Mouse (Mus musculus) heart, embryonic 12.5 days (tissue): ENCODE results near the gene Slitrk6. TPM values are rescaled to one million over a fixed set of nuclear protein-coding genes. Genes with fewer than 3 reads are reported as not detected.

Experiments
- ATAC-seq: fragments of 200-750 bp; cut with Nextera tagmentation; 2 replicates; pipeline ENCODE4 v1.8.0; 2017; ENCODE audit warnings: moderate TSS enrichment, moderate library complexity; ENCODE audit not compliant: insufficient number of reproducible peaks, low FRiP score
- H3K27ac ChIP-seq: fragments of 300-500 bp; sonication (generic); 2 replicates; pipeline ENCODE4 v1.5.1; 2016; ENCODE audit warnings: mild to moderate bottlenecking, moderate library complexity; ENCODE audit not compliant: poor library complexity, severe bottlenecking
- H3K27me3 ChIP-seq: fragments of 300-500 bp; sonication (generic); replicated peaks from 2 replicates; pipeline ENCODE4 v1.6.1; 2016; ENCODE audit warnings: mild to moderate bottlenecking, moderate library complexity
- H3K36me3 ChIP-seq: fragments of 300-500 bp; sonication (generic); 2 replicates; pipeline ENCODE4 v1.6.1; 2016; ENCODE audit warnings: mild to moderate bottlenecking, moderate library complexity
- H3K4me1 ChIP-seq: fragments of 300-500 bp; sonication (generic); replicated peaks from 2 replicates; pipeline ENCODE4 v1.6.1; 2016; ENCODE audit warnings: mild to moderate bottlenecking
- H3K4me2 ChIP-seq: fragments of 300-500 bp; sonication (generic); 2 replicates; pipeline ENCODE4 v1.6.1; 2016; ENCODE audit warnings: mild to moderate bottlenecking, moderate library complexity
- H3K4me3 ChIP-seq: fragments of 300-500 bp; sonication (generic); 2 replicates; pipeline ENCODE4 v1.5.1; 2016; ENCODE audit warnings: mild to moderate bottlenecking
- H3K9ac ChIP-seq: fragments of 300-500 bp; sonication (generic); 2 replicates; pipeline ENCODE4 v1.6.1; 2016; ENCODE audit warnings: mild to moderate bottlenecking, moderate library complexity
- H3K9me3 ChIP-seq: fragments of 300-500 bp; sonication (generic); replicated peaks from 2 replicates; pipeline ENCODE4 v1.6.1; 2016; ENCODE audit warnings: mild to moderate bottlenecking, moderate library complexity
- WGBS: fragments of 180-500 bp; shearing (Covaris S2); methylation state at CpG from one replicate; pipeline ENCODE4 v1.1.7; 2016; 5-methylcytosine and 5-hydroxymethylcytosine counted together
- polyA plus RNA-seq: library from polyadenylated mRNA; unstranded; fragments of >200 nt; fragmentation: Nextera tagmentation; extraction: Ambion mirVana; gene quantifications from 2 replicates; pipeline ENCODE4 v1.2.1, GENCODE M21; 2016

The Slitrk6 gene
- 0.40 and 0.83 TPM in 2 replicates for polyA plus RNA-seq

DNA sequence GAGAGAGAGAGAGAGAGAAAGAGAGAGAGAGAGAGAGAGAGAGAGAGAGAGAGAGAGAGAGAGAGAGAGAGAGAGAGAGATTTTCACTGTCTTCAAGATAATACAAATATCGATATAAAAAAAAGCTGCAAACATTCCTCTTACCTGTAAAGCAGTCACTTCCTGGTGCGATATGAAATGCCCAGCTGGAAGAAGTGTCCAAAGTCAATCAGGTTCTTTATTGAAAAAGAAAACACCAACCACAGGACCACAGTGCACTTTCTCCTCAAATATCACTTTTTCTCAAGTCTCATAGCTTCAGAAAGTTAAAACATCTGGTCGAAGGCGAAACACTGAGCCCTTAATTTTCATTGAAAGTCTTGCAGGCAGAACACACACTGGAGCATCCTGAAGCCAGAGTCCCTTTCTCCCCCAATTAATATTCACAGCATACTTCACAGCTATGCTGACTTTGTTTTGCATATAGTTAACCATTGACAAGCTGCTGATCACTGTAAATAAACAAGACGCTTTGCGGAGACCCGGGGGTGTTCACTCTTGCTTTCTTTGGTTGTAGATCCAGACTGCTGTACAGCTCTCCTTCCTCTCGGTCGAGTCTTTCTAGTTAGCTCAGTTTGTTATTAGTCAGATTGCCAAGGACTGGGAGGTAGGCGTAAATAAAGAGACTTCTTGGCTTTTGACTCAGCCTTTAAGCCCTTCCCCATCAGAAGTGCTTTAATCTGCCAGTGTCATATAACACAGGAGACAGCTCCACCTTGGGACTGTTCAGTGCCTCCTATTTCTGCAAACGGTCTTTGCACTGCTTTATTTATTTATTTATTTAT is at the start of gene Slitrk6:
TSS of gene Slitrk6 (minus strand) at position 666 of the 824 bp plus-strand sequence.
- 61% methylated on average over 11 of the region's 11 CpGs for WGBS
- Histone ChIP-seq H3K9ac (no peak within 1 kb of the TSS), H3K27me3 (no peaks in the 10 kb centered on the region), H3K4me2 (no peak within 1 kb of the TSS), H3K9me3 (no peaks in the 10 kb centered on the region), H3K36me3 (no peaks in the 10 kb centered on the region), H3K4me1 (no peaks in the 10 kb centered on the region), H3K27ac (no peak within 1 kb of the TSS), H3K4me3 (no peak within 1 kb of the TSS)
- ATAC-seq = no peak

- H3K4me2 ChIP-seq = no peak overlapping the region
Observed at GRCm38 (mm10) chr14:110777546-110777945, 22.6 kb upstream of the Slitrk6 start.

GRCm38 (mm10) chr14:110770694-110771093 is 15.7 kb upstream of the Slitrk6 start:
- H3K27ac ChIP-seq = no peak overlapping the region
- no peak overlapping the region for H3K4me3 ChIP-seq
- no peaks in the 10 kb centered on the region for H3K4me1 ChIP-seq
- no peaks in the 10 kb centered on the region for H3K9me3 ChIP-seq
- H3K4me2 ChIP-seq = no peak overlapping the region
- H3K36me3 ChIP-seq = no peaks in the 10 kb centered on the region
- WGBS = 81% methylated on average over 1 of the region's 1 CpGs
- ATAC-seq = no peak
- H3K27me3 ChIP-seq = no peaks in the 10 kb centered on the region
- no peak overlapping the region for H3K9ac ChIP-seq

More at GRCm38 (mm10) chr14:110777546-110777945, 22.6 kb upstream of the Slitrk6 start:
- Histone ChIP-seq H3K27me3 (no peaks in the 10 kb centered on the region), H3K9ac (no peak overlapping the region), H3K9me3 (no peaks in the 10 kb centered on the region), H3K4me3 (no peak overlapping the region), H3K4me1 (no peaks in the 10 kb centered on the region), H3K36me3 (no peaks in the 10 kb centered on the region), H3K27ac (no peak overlapping the region)
- ATAC-seq = no peak

DNA sequence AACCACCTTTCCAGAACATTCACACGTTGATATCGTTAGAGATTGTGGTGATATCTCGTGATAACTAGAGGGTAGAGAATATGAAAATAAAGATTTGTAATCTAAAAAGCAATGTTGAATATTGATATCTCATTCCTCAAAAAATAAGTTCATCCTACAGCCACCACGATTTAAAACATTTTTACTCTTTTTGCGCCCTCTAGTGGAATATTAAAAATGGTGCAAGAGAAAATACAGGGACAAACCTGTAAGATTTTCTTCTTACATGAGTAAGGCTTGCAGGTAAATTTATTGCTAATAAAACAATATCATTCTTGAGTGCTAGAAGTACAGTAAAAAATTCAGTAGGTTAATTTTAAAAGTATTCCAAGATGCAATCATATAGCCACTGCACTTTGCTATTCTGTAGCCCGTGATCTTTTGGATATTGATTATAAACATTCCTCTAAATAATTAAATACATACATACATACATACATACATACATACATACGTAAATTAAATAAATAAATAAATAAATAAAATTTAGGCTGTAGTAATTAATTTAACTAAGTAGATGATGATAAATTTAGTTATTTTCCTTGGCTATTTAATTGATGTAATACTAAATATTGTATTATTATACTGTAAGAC is 7.8 kb upstream of the Slitrk6 start:
- H3K9me3 ChIP-seq = no peaks in the 10 kb centered on the region
- H3K4me2 ChIP-seq = no peak overlapping the region
- no peaks in the 10 kb centered on the region for H3K36me3 ChIP-seq
- WGBS = 20% methylated on average over 7 of the region's 7 CpGs
- H3K27ac ChIP-seq = no peak overlapping the region
- H3K9ac ChIP-seq = no peak overlapping the region
- no peak overlapping the region for H3K4me3 ChIP-seq
- H3K4me1 ChIP-seq = no peaks in the 10 kb centered on the region
- no peaks in the 10 kb centered on the region for H3K27me3 ChIP-seq
- no peak for ATAC-seq

- Histone ChIP-seq H3K27me3 (no peaks in the 10 kb centered on the region), H3K9me3 (no peaks in the 10 kb centered on the region), H3K9ac (no peak overlapping the region), H3K4me1 (no peaks in the 10 kb centered on the region), H3K27ac (no peak overlapping the region), H3K36me3 (no peaks in the 10 kb centered on the region), H3K4me3 (no peak overlapping the region), H3K4me2 (no peak overlapping the region)
- ATAC-seq = no peak
- 44% methylated on average over 1 of the region's 1 CpGs for WGBS
Observed at GRCm38 (mm10) chr14:110760909-110761308, 6.0 kb upstream of the Slitrk6 start.

DNA sequence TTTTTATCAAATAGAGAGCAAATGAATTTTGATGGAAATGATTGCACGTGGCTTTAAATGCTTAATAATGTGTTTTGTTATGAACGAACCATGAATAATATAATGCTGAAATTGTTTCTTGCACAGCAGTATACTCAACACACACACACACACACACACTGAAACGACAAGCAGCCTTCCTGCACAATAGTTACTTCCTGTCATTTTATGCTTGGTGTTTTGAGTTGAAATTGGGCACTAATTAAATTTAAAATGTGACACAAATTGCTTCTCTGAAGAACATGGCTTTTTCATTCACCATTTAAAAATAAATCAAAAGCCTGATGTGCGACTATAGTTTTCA is 330 bp upstream of the Slitrk6 start:
- 68% methylated on average over 4 of the region's 4 CpGs for whole genome bisulfite sequencing
- Histone ChIP-seq H3K4me2 (no peak overlapping the region), H3K27ac (no peak overlapping the region), H3K4me3 (no peak overlapping the region), H3K27me3 (no peaks in the 10 kb centered on the region), H3K4me1 (no peaks in the 10 kb centered on the region), H3K9ac (no peak overlapping the region), H3K9me3 (no peaks in the 10 kb centered on the region), H3K36me3 (no peaks in the 10 kb centered on the region)
- ATAC-seq = no peak

DNA sequence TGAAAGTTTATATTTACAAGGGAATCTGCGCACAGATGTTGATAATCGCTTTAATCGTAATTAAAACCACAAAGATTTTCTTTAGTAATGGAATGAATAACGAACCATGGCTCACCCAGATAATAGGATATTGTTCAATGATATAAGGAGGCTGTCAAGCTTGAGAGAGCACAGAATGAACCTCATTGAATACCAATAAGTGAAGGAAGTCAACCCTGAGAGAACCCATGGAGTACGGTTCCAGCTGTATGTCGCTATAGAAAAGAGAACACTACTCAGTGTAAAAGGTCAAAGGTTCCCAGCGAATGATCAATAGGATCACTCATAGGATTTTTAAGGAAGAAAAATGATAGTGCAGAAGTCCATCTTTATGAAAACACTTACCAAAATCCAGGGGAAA is 15.1 kb downstream of the Slitrk6 start:
- Histone ChIP-seq H3K27ac (no peak overlapping the region), H3K9me3 (no peaks in the 10 kb centered on the region), H3K4me2 (no peak overlapping the region), H3K4me1 (no peaks in the 10 kb centered on the region), H3K36me3 (no peaks in the 10 kb centered on the region), H3K4me3 (no peak overlapping the region), H3K9ac (no peak overlapping the region), H3K27me3 (no peaks in the 10 kb centered on the region)
- ATAC-seq = no peak
- 80% methylated on average over 7 of the region's 7 CpGs for WGBS

DNA sequence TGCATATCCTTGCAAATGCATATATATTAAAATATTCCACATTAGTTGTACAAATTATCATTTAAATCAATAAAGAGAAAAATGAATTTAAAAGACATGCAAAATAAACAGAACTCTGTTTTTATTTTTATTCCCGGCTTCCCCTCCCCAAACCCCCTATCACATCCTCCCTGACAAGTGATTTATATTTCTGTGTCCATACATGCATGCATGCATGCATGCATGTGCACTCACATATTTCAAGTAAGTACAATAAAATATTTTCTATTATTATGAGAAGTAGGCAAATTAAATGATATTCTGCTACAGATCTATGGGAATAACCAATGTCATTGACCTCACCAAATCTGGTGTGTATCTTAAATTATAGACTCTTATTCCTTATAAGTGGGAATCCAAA is 15.6 kb downstream of the Slitrk6 start:
- no peak for ATAC-seq

DNA sequence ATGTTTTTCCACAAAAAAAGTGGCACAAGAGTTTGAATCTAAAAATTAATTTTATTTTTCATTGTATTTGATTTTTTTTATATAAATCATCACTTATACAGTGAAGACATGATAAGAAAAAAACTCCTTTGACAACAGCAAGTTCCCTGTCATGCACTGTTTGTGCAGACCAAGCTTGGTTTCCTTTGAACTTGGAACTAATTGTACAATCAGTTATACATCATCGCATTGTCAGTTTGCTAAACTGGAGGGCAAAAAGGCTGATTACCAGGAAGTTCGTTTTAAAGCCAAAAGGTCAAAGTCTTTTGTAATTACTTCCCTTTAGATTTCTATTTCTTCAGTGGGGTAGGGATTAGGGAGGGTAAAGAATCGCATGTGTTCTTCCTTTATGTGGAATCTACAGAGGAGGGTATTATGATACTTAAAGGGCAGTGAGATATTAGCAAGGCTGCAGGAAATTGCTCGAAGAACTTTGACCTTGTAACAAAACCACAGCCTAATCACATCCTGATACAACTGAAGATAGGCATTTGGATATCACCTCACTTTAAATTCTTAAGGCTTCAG is 26.5 kb downstream of the Slitrk6 start:
- Histone ChIP-seq H3K9ac (no peak overlapping the region), H3K4me2 (no peak overlapping the region), H3K9me3 (no peaks in the 10 kb centered on the region), H3K27me3 (no peaks in the 10 kb centered on the region), H3K36me3 (no peaks in the 10 kb centered on the region), H3K4me1 (no peaks in the 10 kb centered on the region), H3K4me3 (no peak overlapping the region), H3K27ac (no peak overlapping the region)
- WGBS = 54% methylated on average over 4 of the region's 4 CpGs
- no peak for ATAC-seq

More for the DNA sequence above, 15.6 kb downstream of the Slitrk6 start:
- Histone ChIP-seq H3K9me3 (no peaks in the 10 kb centered on the region), H3K27ac (no peak overlapping the region), H3K4me1 (no peaks in the 10 kb centered on the region), H3K36me3 (no peaks in the 10 kb centered on the region), H3K27me3 (no peaks in the 10 kb centered on the region), H3K9ac (no peak overlapping the region), H3K4me3 (no peak overlapping the region), H3K4me2 (no peak overlapping the region)
- WGBS = 86% methylated on average over 1 of the region's 1 CpGs

DNA sequence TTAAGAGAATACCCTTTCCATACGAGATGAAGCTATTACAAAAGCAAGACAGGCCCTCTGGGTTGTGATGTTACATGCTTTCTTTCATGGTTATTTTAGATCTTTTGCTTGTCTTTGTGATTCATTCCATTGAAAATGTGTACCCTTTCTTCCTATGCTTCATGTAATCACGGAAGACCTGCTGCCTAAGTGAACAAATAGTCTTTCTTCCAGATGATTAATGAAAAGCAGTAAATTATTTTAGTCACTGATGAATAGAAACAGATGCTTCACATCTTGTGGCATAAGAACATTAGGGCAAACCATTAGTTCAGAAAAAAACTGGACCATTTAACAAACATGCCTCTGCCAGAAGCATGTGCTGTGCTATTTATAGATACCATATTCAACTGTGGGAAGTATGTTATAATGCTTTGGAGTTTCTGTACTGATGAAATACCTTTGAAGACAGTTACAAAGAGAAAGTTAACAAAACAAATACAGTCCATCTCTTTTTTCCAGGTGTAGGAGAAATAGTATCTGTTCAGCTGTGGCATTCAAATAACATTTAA is 30.8 kb downstream of the Slitrk6 start:
- Histone ChIP-seq H3K9ac (no peak overlapping the region), H3K4me1 (no peaks in the 10 kb centered on the region), H3K27me3 (no peaks in the 10 kb centered on the region), H3K36me3 (no peaks in the 10 kb centered on the region), H3K4me3 (no peak overlapping the region), H3K27ac (no peak overlapping the region), H3K4me2 (no peak overlapping the region), H3K9me3 (no peaks in the 10 kb centered on the region)
- 57% methylated on average over 2 of the region's 2 CpGs for WGBS
- ATAC-seq = no peak
